Mouse (Mus musculus) bone marrow macrophage, adult 2 months (primary cell): Measurements from ENCODE around the gene Gm3468. TPM values are rescaled to one million over a fixed set of nuclear protein-coding genes. Genes with fewer than 3 reads are reported as not detected.
"Not testable (repeated sequence)": the region's sequence is repeated elsewhere in the genome, so short reads cannot be mapped to it uniquely, and the experiment has no call there.

Experiments
- H3K27ac ChIP-seq: 2 replicates; pipeline ENCODE4 v1.5.1; 2012; ENCODE audit warnings: low read depth, low read length; ENCODE audit not compliant: insufficient read depth
- H3K4me1 ChIP-seq: 2 replicates; pipeline ENCODE4 v1.6.1; 2012; ENCODE audit warnings: low read length; ENCODE audit not compliant: control insufficient read depth, insufficient read depth
- H3K4me3 ChIP-seq: 2 replicates; pipeline ENCODE4 v1.5.1; 2012; ENCODE audit warnings: mild to moderate bottlenecking, low read length, moderate library complexity; ENCODE audit not compliant: insufficient read depth
- polyA plus RNA-seq: library from polyadenylated mRNA; stranded (reverse); fragments of >200 nt; gene quantifications from 2 replicates; pipeline ENCODE4 v1.2.4, GENCODE M21; 2012; ENCODE audit not compliant: missing spikeins, insufficient read depth, insufficient read length

The Gm3468 gene
- polyA plus RNA-seq, result not detected in 2 replicates

DNA sequence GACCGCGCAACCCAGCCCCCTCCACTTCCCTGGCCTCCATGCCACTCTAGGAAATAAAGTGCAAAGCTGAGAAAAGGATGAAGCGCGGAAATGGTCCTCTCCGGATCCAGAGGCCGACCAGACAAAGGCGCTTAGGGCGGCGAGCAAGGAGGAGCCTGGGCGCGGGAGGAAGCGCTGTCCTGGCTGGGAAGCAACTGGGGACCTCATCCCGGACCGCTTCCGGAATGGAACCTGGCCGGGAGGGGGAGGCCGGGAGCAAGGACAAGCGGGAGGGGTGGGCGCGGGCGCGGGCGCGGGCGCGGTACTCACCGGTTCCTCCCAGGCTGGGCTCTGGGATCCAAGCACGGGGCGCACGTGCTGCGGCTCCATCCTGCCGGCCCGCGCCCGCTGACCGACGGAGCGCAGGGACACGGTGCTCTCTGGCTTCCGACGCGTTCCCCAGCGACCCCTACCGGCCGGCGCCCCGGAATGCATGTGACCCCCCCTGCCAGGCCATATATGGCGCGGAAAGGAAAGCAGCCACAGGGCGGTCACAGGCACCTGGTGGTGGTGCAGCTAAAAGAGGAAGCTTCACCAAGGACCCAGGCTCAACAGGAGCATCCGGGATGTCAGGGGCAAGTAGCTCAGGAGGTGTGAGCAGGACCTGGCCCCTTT lies at the start of gene Gm3468:
TSS of gene Gm3468 (minus strand) at position 394 of the 654 bp plus-strand sequence.
- not testable (repeated sequence) for H3K27ac ChIP-seq, H3K4me3 ChIP-seq, H3K4me1 ChIP-seq

DNA sequence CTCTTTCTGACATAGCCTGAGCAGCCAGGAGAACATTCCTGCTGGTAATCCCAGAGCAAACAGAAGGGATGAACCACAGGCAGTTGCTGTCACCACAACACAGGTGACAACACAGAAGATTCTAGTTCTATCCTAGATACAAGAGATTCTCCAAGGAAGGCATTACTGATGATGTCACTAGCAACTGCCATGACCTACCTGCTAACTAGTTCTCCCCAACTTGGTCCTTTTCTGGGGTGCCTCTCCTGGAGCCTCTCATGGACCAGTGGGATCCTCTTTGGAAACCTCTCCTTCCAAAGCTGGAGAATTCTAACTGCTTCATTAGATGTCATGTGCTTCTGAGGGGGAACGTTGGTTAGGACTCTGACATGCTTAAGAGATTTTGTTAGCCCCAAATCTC lies 17.2 kb upstream of the Gm3468 start, which contains the start of gene Gm3476:
TSS of gene Gm3476 (minus strand) at position 101 of the 400 bp plus-strand sequence.
- H3K4me3 ChIP-seq, H3K27ac ChIP-seq, H3K4me1 ChIP-seq: not testable (repeated sequence)

DNA sequence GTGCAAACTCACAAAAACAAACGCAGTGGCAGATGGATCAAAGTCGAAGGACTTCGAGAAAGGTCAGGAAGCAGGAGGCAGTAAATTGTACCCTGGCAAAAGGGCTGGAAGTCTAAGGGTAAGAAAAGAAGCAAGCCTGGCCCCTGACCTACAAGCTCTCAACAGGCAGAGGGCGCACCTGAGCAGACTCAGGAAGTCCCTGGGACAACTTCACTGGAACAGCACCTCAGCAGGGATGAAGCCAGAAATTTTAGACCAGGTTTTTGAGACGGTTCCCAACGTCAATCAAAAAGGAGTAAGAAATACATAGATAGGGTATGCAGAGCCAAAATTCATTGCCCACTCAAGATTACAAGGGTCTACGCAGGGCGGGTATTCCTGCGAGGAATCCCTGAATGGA lies 965 bp downstream of the Gm3468 start:
- H3K4me1 ChIP-seq, H3K27ac ChIP-seq, H3K4me3 ChIP-seq: not testable (repeated sequence)

DNA sequence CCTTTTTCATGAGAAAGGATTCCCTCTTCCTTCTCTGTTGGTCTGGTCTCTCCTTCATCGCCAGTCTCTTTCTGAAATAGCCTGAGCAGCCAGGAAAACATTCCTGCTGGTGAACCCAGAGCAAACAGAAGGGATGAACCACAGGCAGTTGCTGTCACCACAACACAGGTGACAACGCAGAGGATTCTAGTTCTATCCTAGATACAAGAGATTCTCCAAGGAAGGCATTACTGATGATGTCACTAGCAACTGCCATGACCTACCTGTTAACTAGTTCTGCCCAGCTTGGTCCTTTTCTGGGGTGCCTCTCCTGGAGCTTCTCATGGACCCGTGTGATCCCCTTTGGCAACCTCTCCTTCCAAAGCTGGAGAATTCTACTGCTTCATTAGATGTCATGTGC lies 14.6 kb downstream of the Gm3468 start, which contains the start of gene Gm8206:
TSS of gene Gm8206 (minus strand) at position 101 of the 400 bp plus-strand sequence.
- not testable (repeated sequence) for H3K27ac ChIP-seq

DNA sequence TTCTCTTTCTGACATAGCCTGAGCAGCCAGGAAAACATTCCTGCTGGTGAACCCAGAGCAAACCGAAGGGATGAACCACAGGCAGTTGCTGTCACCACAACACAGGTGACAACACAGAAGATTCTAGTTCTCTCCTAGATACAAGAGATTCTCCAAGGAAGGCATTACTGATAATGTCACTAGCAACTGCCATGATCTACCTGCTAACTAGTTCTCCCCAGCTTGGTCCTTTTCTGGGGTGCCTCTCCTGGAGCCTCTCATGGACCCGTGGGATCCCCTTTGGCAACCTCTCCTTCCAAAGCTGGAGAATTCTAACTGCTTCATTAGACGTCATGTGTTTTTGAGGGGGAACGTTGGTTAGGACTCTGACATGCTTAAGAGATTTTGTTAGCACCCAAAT lies 50.3 kb downstream of the Gm3468 start, which contains the start of gene Gm6337:
TSS of gene Gm6337 (minus strand) at position 101 of the 400 bp plus-strand sequence.
- H3K4me3 ChIP-seq, H3K27ac ChIP-seq, H3K4me1 ChIP-seq: not testable (repeated sequence)

More for the DNA sequence above, 14.6 kb downstream of the Gm3468 start, which contains the start of gene Gm8206:
- H3K4me1 ChIP-seq, H3K4me3 ChIP-seq: not testable (repeated sequence)

Other genes starting within 250 kb of the Gm3468 start
- gene Gm8237, start 228.3 kb downstream of the Gm3468 start, polyA plus RNA-seq, result not detected in 2 replicates
- gene Gm3248, start 146.9 kb downstream of the Gm3468 start, polyA plus RNA-seq, result not detected in 2 replicates
- gene Gm3453, start 129.5 kb downstream of the Gm3468 start, polyA plus RNA-seq, result not detected in 2 replicates
- not detected in 2 replicates for gene Gm6337, start 50.4 kb downstream of the Gm3468 start, polyA plus RNA-seq
- not detected in 2 replicates for gene Gm8206, start 14.7 kb downstream of the Gm3468 start, polyA plus RNA-seq
- gene Gm3476, start 17.1 kb upstream of the Gm3468 start, polyA plus RNA-seq, result not detected in 2 replicates
- not detected in 2 replicates for gene Gm21560, start 110.6 kb upstream of the Gm3468 start, polyA plus RNA-seq
- not detected in 2 replicates for gene Gm3411, start 178.6 kb upstream of the Gm3468 start, polyA plus RNA-seq
- not detected in 2 replicates for gene Gm21103, start 196.2 kb upstream of the Gm3468 start, polyA plus RNA-seq
- not detected in 2 replicates for gene Gm3618, start 235.0 kb upstream of the Gm3468 start, polyA plus RNA-seq